Mouse (Mus musculus) forebrain, embryonic 10.5 days (tissue): ENCODE results near the gene Eif6. TPM values are rescaled to one million over a fixed set of nuclear protein-coding genes. Genes with fewer than 3 reads are reported as not detected.
"Not testable (repeated sequence)": the region's sequence is repeated elsewhere in the genome, so short reads cannot be mapped to it uniquely, and the experiment has no call there.

Source experiments
- DNase-seq: peaks from one replicate; pipeline ENCODE4 v3.0.0-alpha.2; 2017; ENCODE audit warnings: low spot score; ENCODE audit errors: extremely low spot score
- H3K27ac ChIP-seq: fragments of 300-500 bp; sonication (generic); 2 replicates; pipeline ENCODE4 v1.5.1; 2016; ENCODE audit warnings: mild to moderate bottlenecking
- H3K27me3 ChIP-seq: fragments of 300-500 bp; sonication (generic); 2 replicates; pipeline ENCODE4 v1.6.1; 2016; ENCODE audit warnings: mild to moderate bottlenecking; ENCODE audit not compliant: poor library complexity, severe bottlenecking
- H3K36me3 ChIP-seq: fragments of 300-500 bp; sonication (generic); replicated peaks from 2 replicates; pipeline ENCODE4 v1.6.1; 2016; ENCODE audit warnings: mild to moderate bottlenecking, moderate library complexity
- H3K4me1 ChIP-seq: fragments of 300-500 bp; sonication (generic); 2 replicates; pipeline ENCODE4 v1.6.1; 2016
- H3K4me3 ChIP-seq: fragments of 300-500 bp; sonication (generic); 2 replicates; pipeline ENCODE4 v1.5.1; 2016; ENCODE audit warnings: mild to moderate bottlenecking, moderate library complexity
- H3K9me3 ChIP-seq: fragments of 300-500 bp; sonication (generic); 2 replicates; pipeline ENCODE4 v1.6.1; 2016; ENCODE audit warnings: mild to moderate bottlenecking, moderate library complexity
- WGBS: fragments of 180-500 bp; shearing (Covaris S2); methylation state at CpG from one replicate; pipeline ENCODE4 v1.1.7; 2016; 5-methylcytosine and 5-hydroxymethylcytosine counted together
- polyA plus RNA-seq: library from polyadenylated mRNA; unstranded; fragments of >200 nt; fragmentation: Nextera tagmentation; extraction: Ambion mirVana; gene quantifications from 2 replicates; pipeline ENCODE4 v1.2.1, GENCODE M21; 2016

Gene Eif6
- polyA plus RNA-seq, 1 experiment from 2014 or later = 249 TPM

DNA sequence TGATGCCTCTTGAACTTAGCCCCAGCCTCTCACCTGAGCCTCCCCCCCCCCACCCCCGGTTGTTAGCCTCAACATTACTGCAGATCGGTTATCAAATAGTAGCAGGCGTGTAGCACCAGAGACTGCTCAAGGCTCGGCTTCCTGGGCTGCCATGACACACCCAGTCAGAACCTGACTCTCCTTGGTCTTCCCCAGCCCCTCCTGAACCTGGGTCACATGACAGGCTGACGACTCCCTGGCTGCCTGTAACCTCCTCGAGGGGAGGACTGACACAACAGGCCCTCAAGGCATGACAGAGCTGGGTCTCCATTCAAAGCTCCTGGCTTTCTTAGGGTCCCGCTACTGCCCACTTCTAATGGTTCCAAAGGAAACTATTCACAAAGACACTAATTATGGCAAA, 22.7 kb upstream of the Eif6 start:
- H3K4me1 ChIP-seq = no peaks in the 10 kb centered on the region
- 71% methylated on average over 7 of the region's 7 CpGs for WGBS
- H3K36me3 ChIP-seq = peaks cover 95% of the 10 kb centered on the region
- H3K27me3 ChIP-seq = no peaks in the 10 kb centered on the region
- no peak overlapping the region for H3K4me3 ChIP-seq
- no peak overlapping the region for H3K27ac ChIP-seq
- no peak for DNase-seq
- H3K9me3 ChIP-seq = no peaks in the 10 kb centered on the region

DNA sequence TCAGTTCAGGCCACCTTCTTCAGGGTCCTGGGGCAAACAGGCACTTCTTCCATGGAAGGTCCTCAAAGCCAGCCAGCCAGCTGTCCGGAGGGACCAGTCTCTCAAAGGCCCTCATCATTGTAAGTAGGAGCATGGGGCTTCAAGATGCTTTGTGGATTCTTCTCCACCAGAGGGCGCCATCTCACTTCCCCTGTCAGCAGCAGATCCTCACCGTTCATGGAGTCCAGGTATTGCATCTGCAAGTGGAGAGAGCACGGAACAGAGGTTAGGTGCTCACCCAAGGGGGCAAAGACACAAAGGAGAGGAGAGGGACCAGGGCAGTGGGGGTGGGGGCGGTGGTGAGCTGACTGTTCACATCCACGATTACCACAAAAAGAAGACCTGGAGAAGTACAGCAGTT, 21.6 kb upstream of the Eif6 start:
- H3K4me1 ChIP-seq = no peaks in the 10 kb centered on the region
- H3K27ac ChIP-seq = no peak overlapping the region
- 48% methylated on average over 6 of the region's 6 CpGs for WGBS
- no peaks in the 10 kb centered on the region for H3K27me3 ChIP-seq
- peak; percentile 78 for DNase-seq
- H3K4me3 ChIP-seq = no peak overlapping the region
- H3K9me3 ChIP-seq = no peaks in the 10 kb centered on the region
- peaks cover 85% of the 10 kb centered on the region for H3K36me3 ChIP-seq

DNA sequence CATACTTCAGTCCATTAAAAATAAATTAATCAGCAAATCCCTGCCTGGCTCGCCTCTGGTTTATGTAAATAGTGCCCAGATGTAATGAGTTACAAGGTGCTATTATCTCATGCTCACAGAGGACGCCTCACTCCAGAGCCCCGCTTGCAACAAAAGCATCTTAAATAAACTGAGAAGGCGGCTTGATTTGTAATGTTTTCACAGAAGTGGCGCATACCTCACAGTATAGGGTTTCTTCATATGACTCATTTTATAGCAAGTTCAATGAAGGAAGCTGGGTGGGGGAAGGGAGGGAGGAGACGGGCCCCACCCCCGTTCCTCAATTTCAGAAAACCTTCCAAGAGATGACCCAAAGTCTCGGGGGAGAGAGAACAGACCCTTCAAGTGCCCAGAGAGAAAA, 20.2 kb upstream of the Eif6 start:
- no peak overlapping the region for H3K4me3 ChIP-seq
- no peaks in the 10 kb centered on the region for H3K9me3 ChIP-seq
- no peaks in the 10 kb centered on the region for H3K27me3 ChIP-seq
- DNase-seq = no peak
- no peaks in the 10 kb centered on the region for H3K4me1 ChIP-seq
- peaks cover 74% of the 10 kb centered on the region for H3K36me3 ChIP-seq
- 92% methylated on average over 8 of the region's 8 CpGs for WGBS
- no peak overlapping the region for H3K27ac ChIP-seq

DNA sequence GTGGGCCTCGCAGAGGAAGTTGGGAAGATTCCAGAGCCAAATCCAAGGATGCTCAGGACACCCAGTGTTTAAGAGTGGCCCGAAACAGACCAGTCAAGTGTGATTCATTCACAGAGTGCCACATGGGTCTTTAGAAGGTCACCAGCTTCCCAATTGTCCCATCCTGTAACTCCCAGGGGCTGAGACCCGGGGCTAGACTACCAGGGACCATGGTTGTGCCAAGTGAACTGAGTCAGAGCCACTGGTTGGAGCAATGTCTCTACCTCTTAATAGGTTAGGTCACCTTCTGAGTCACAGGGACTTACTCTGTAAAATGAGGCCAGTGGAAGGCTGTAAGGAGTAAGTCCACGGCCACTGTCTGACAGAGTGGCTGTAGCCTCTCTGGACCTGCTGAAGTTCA, 12.2 kb upstream of the Eif6 start:
- H3K27me3 ChIP-seq = 0 out of 2 replicates have a peak, but pooled peaks cover 4% of the 10 kb centered on the region
- H3K9me3 ChIP-seq = no peaks in the 10 kb centered on the region
- no peak for DNase-seq
- H3K27ac ChIP-seq = no peak overlapping the region
- 83% methylated on average over 4 of the region's 4 CpGs for WGBS
- H3K36me3 ChIP-seq = no peaks in the 10 kb centered on the region
- 0 out of 2 replicates have a peak, but pooled peaks cover 3% of the 10 kb centered on the region for H3K4me1 ChIP-seq
- H3K4me3 ChIP-seq = no peak overlapping the region

DNA sequence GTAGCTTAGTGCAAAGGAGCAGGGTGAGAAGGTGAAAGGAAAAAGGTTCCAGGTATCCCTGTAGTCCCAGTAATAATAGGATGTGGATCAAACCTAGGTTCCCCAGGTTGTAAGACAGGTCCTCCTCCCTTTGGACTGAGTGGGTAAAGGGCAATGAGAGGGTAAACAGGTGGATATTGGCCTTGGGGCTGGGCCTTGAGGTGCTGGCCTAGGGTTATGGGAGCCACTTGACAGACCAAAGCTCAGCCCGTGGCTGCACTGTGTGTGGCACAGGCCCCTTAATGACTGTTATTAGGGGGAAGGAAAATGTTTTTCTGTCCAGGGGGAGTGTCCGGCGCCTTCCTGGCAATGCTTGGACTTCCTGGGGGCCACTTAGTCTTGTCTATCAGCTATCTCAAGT, 11.2 kb upstream of the Eif6 start:
- Histone ChIP-seq H3K27me3 (0 out of 2 replicates have a peak, but pooled peaks cover 4% of the 10 kb centered on the region), H3K9me3 (no peaks in the 10 kb centered on the region), H3K4me3 (no peak overlapping the region), H3K36me3 (no peaks in the 10 kb centered on the region), H3K27ac (no peak overlapping the region), H3K4me1 (peaks cover 6% of the 10 kb centered on the region; the same call in 1 of the 2 replicates)
- no peak for DNase-seq
- WGBS = 79% methylated on average over 3 of the region's 3 CpGs

DNA sequence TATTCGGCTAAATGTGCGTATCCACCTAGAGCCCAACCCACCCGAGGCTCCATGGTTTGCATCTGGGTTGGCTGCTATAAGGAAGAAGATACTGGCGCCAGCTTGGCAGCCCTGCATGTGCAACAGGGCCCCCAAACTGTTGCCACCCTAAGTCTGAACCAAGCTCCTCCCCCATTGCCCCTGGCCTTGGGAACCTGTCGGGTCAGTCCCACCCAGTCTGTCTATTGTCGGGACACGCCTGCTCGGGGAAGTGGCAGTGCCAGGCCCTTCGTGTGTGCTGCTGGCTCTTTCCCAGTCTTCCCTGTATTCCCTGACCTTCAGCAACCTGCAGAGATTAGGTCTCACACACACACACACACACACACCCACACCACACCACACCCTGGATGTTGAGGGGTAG, 8.0 kb upstream of the Eif6 start, which contains the start of gene Fam83c:
Gene Fam83c (minus strand): TSS at position 123 of the 400 bp plus-strand sequence.
- Histone ChIP-seq H3K9me3 (no peaks in the 10 kb centered on the region), H3K4me1 (peaks cover 8% of the 10 kb centered on the region; the same call in 1 of the 2 replicates), H3K27me3 (0 out of 2 replicates have a peak, but pooled peaks cover 4% of the 10 kb centered on the region), H3K4me3 (no peak within 1 kb of the TSS), H3K27ac (no peak within 1 kb of the TSS), H3K36me3 (no peaks in the 10 kb centered on the region)
- no peak for DNase-seq
- WGBS = 66% methylated on average over 9 of the region's 9 CpGs

DNA sequence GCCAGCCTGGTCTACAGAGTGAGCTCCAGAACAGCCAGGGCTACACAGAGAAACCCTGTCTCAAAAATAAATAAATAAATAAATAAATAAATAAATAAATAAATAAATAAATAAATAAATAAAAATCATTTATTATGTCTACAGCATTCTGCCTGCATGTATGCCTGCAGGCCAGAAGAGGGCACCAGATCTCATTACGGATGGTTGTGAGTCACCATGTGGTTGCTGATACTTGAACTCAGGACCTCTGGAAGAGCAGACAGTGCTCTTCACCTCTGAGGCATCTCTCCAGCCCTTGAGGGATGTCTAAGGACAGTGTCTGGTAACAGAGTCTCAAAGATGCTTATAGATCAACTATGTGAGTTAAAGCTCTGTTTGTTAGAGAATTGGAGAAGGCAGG, 5.4 kb upstream of the Eif6 start:
- not testable (repeated sequence) for DNase-seq, H3K27me3 ChIP-seq, H3K36me3 ChIP-seq, H3K27ac ChIP-seq, H3K9me3 ChIP-seq, H3K4me3 ChIP-seq
- WGBS = 57% methylated on average over 1 of the region's 1 CpGs
- peaks cover 16% of the 10 kb centered on the region for H3K4me1 ChIP-seq

DNA sequence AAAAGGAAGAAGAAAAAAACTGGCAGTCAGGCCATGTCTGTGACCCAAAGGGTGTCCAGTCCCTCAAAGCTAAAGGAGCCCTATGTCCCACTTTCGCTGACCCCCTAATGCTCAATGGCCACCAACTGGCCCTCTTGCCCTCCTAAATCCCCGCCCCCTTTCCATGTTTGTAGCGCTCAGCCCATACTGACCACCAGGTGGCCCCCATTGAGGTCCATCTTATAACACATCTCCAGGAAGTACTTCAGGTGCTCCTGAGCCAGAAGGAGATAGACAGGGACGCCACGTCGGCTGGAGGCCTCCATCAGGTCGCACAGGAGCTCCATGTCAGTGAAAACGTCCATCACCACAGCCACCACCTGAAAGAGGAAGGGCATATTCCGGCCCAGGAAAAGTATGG, 4.6 kb upstream of the Eif6 start:
- DNase-seq = no peak
- Histone ChIP-seq H3K27ac (no peak overlapping the region), H3K4me1 (peaks cover 19% of the 10 kb centered on the region), H3K9me3 (no peaks in the 10 kb centered on the region), H3K36me3 (no peaks in the 10 kb centered on the region), H3K27me3 (0 out of 2 replicates have a peak, but pooled peaks cover 4% of the 10 kb centered on the region), H3K4me3 (no peak overlapping the region)
- WGBS = 67% methylated on average over 9 of the region's 9 CpGs

DNA sequence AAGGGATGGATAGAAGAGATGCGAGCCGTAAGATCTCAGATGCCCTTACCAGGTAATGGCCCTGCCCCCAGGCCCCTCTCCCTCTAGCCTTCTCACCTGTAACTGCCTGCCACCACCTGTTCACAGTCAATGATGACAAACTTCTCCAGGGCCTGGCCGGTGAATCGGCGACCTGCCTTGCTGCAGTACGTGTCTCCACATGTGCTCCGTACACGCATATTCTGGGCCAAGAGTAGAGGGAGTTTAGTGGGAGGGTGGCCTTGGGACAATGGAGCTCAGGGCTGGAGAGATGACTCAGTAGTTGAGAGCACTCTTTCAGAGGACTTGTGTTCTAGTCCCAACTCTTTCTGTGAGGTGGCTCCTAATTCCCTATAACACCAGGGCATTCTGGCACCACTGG, 4.1 kb upstream of the Eif6 start:
- no peak for DNase-seq
- no peaks in the 10 kb centered on the region for H3K9me3 ChIP-seq
- WGBS = 90% methylated on average over 8 of the region's 8 CpGs
- 0 out of 2 replicates have a peak, but pooled peaks cover 4% of the 10 kb centered on the region for H3K27me3 ChIP-seq
- H3K4me3 ChIP-seq = no peak overlapping the region
- peaks cover 21% of the 10 kb centered on the region for H3K4me1 ChIP-seq
- H3K36me3 ChIP-seq = no peaks in the 10 kb centered on the region
- no peak overlapping the region for H3K27ac ChIP-seq

DNA sequence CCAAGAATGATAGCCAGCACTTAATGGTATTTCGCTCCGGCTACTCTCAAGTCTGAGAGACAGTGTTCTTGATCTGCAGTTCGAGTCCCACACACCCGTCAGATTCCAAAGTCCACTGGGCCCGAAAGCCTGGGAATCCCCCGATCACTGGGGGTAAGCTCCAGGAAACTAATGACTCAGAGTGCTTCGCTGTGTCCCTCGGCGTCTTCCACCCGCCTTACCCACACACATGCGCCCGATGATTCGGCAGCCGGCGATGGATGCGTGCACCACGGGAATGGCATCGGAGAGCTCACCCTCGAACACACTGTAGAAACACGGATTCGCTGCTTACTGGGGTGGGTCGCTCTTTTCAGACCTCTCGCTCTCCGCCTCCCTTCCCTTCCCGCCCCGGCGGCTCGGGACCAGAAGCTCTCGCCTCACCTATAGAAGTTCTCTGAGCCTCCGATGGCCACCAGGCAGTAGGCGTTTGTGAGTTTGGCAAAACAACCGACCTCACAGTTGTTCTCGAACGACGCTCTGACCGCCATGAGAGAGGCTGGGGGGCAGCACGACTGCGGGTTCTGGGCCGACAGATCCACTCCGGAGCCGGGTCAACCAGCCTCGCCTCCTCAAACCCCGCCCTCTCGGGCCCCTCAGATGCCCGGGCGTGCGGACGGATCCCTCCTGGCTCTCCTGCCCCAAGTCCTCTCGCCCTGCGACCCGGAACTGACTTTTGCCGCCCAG, 658 bp downstream of the Eif6 start:
- Histone ChIP-seq H3K9me3 (no peaks in the 10 kb centered on the region), H3K4me3 (peak overlapping the region; percentile 72), H3K27ac (peak overlapping the region; percentile 83), H3K27me3 (no peaks in the 10 kb centered on the region), H3K4me1 (peaks cover 22% of the 10 kb centered on the region), H3K36me3 (peaks cover 36% of the 10 kb centered on the region)
- no peak for DNase-seq
- 3% methylated on average over 52 of the region's 52 CpGs for WGBS

DNA sequence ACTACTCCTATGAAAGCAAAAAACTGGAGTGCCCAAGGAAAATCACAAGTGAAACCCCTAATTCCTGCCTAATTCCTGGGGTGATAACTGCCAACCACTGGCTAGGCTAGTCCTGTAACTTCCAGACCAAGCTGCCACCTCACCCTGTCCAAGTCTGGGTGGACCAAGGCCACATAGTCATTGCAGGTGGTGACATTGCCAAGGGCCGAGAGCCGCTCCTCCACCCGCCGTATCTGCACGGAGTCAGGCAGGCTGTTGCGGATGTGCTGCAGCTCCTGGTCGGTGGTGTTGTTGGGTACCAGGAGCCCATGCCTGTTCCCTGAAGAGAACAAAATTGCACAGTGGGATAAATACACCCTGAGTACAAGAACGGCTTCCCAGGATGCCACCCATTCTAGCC, 3.0 kb downstream of the Eif6 start:
- H3K36me3 ChIP-seq = peaks cover 57% of the 10 kb centered on the region
- DNase-seq = no peak

DNA sequence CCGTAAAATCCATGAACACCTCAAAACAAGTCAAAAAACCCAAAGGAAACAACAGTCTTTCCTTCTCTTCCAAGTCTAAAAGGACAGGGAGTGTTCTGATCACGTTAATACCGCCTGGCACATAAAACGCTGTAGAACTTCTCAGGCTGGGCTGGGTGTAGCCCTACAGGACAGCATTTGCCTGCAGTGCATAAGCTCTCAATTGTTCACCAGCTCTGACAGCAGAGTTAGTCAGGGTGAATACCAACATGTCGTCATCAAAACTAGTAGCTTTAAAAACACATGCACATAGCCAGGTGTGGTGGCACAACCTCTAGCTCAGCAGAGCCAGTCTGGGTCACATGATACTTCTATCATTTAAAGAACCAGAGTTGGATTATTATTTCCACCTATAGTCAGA, 5.9 kb downstream of the Eif6 start:
- no peaks in the 10 kb centered on the region for H3K9me3 ChIP-seq
- H3K27ac ChIP-seq = no peak overlapping the region
- no peaks in the 10 kb centered on the region for H3K27me3 ChIP-seq
- 93% methylated on average over 5 of the region's 5 CpGs for WGBS
- peaks cover 61% of the 10 kb centered on the region for H3K36me3 ChIP-seq
- H3K4me3 ChIP-seq = no peak overlapping the region
- peaks cover 32% of the 10 kb centered on the region for H3K4me1 ChIP-seq
- no peak for DNase-seq

More for the DNA sequence above, 3.0 kb downstream of the Eif6 start:
- Histone ChIP-seq H3K27ac (no peak overlapping the region), H3K4me1 (peaks cover 35% of the 10 kb centered on the region), H3K9me3 (no peaks in the 10 kb centered on the region), H3K27me3 (no peaks in the 10 kb centered on the region), H3K4me3 (no peak overlapping the region)
- 97% methylated on average over 8 of the region's 8 CpGs for whole genome bisulfite sequencing

DNA sequence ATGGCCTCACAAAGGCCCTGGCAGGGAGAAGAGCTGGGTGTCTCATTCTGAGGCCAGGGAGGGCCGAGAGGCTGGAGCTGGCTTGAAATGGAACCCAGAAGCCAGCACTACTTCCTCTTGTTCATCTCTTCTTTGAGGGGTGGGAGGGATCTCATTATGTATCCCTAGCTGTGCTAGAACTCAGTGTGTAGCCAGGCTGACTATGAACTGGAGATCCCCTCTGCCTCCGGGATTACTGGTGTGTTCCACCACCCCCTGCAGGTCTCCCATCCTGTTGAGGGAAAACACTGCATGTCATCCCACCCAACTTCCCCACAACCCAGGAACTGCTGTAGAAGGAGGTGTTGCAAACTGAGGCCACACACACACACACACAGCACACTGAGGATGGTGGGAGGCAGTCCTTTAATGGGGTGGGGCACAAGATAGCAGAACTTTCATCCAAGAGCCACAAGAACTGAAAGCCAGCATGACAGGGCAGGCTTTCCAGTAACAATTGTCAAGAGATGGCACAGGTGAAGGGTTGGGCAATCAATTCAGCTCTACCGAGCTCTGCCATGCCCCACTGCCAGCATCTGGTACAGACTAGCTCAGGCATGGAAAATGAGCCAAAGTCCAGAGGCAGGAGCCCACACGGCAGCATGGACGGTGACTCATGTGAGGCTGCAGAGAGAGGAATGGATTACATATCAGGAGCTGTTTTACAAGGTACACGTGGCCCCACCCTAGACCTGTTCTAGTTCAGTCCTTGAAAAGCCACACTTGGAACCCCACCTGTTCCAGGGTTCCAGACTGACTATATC, 7.1 kb downstream of the Eif6 start:
- Histone ChIP-seq H3K36me3 (peaks cover 56% of the 10 kb centered on the region), H3K27ac (peak overlapping the region; percentile 86)

More for the DNA sequence above, 7.1 kb downstream of the Eif6 start:
- Histone ChIP-seq H3K27me3 (no peaks in the 10 kb centered on the region), H3K4me3 (peak overlapping the region; percentile 71), H3K4me1 (peaks cover 26% of the 10 kb centered on the region), H3K9me3 (no peaks in the 10 kb centered on the region)
- DNase-seq = no peak
- 73% methylated on average over 6 of the region's 6 CpGs for WGBS
